Mouse (Mus musculus) heart, adult 2 months (tissue): ENCODE results near the gene Smchd1.

Experiments
- CTCF ChIP-seq: fragments of 200-600 bp; IDR thresholded peaks from 2 replicates; pipeline ENCODE4 v1.8.1; 2022; ENCODE audit warnings: antibody characterized with exemption, mild to moderate bottlenecking, moderate library complexity
- EP300 ChIP-seq: fragments of 200-500 bp; IDR thresholded peaks from 2 replicates; pipeline ENCODE4 v1.6.1; 2011; ENCODE audit warnings: low read depth, low read length, control low read depth; ENCODE audit not compliant: insufficient read depth

- TF ChIP-seq EP300 (no peak), CTCF (no peak)
Measured at GRCm38 (mm10) chr17:71303444-71303843, 171.7 kb downstream of the Smchd1 start.
